Mouse (Mus musculus) cerebellum, adult 2 months (tissue): ENCODE measurements at regions not wholly inside any gene's neighbourhood (a gene's known extent, or its start where the extent isn't known, plus 50 kb on each side); places are given as distances from the start of the nearest gene placed in this dataset.

Experiments used
- DNase-seq, 2 experiments: peaks; one replicate each; pipeline ENCODE4 v3.0.0; 2021
- H3K27ac ChIP-seq: fragments of 200-500 bp; 2 replicates; pipeline ENCODE4 v1.5.1; 2012; ENCODE audit warnings: low read length, control low read depth, inconsistent platforms; ENCODE audit not compliant: insufficient read depth
- H3K27me3 ChIP-seq: fragments of 200-500 bp; 2 replicates; pipeline ENCODE4 v1.6.1; 2012; ENCODE audit warnings: inconsistent platforms, mild to moderate bottlenecking, low read length, moderate library complexity; ENCODE audit not compliant: control insufficient read depth, insufficient read depth
- H3K4me1 ChIP-seq: fragments of 200-500 bp; 2 replicates; pipeline ENCODE4 v1.6.1; 2011; ENCODE audit warnings: low read length; ENCODE audit not compliant: control insufficient read depth, insufficient read depth
- H3K4me3 ChIP-seq: fragments of 200-500 bp; replicated peaks from 2 replicates; pipeline ENCODE3; 2011; ENCODE audit warnings: mild to moderate bottlenecking, low read depth, low read length, control low read depth; ENCODE audit not compliant: insufficient read depth
- CTCF ChIP-seq: fragments of 200-500 bp; IDR thresholded peaks from 2 replicates; pipeline ENCODE4 v1.5.1; 2011; ENCODE audit warnings: low read depth, mild to moderate bottlenecking, control low read depth, low read length, moderate library complexity, borderline replicate concordance; ENCODE audit not compliant: insufficient read depth
- POLR2A ChIP-seq: fragments of 200-500 bp; IDR thresholded peaks from 2 replicates; pipeline ENCODE4 v1.6.1; 2011; ENCODE audit warnings: low read length, control low read depth, borderline replicate concordance; ENCODE audit not compliant: insufficient read depth
- WGBS: fragments of 180-500 bp; shearing (Covaris S2); methylation state at CpG from one replicate; pipeline ENCODE4 v1.1.7; 2018; 5-methylcytosine and 5-hydroxymethylcytosine counted together

- H3K27me3 ChIP-seq, result no peaks in the 10 kb centered on the region
- WGBS, result 81% methylated on average over 5 of the region's 5 CpGs
- no peak for DNase-seq
- H3K4me3 ChIP-seq, result no peak overlapping the region
- H3K4me1 ChIP-seq, result no peaks in the 10 kb centered on the region
- no peak overlapping the region for H3K27ac ChIP-seq
- TF ChIP-seq POLR2A, result no peak
- TF ChIP-seq CTCF, result no peak
Measured at GRCm38 (mm10) chr7:137522450-137522849, 85.0 kb downstream of the Glrx3 start.

- 77% methylated on average over 4 of the region's 4 CpGs for WGBS
- no peak overlapping the region for H3K4me3 ChIP-seq
- no peaks in the 10 kb centered on the region for H3K27me3 ChIP-seq
- DNase-seq, result no peak
- TF ChIP-seq CTCF, result no peak
- TF ChIP-seq POLR2A, result no peak
- H3K27ac ChIP-seq, result no peak overlapping the region
- no peaks in the 10 kb centered on the region for H3K4me1 ChIP-seq
Measured at GRCm38 (mm10) chr7:137533476-137533875, 96.1 kb downstream of the Glrx3 start.

- Histone ChIP-seq H3K4me1 (no peaks in the 10 kb centered on the region), H3K27ac (no peak overlapping the region), H3K4me3 (no peak overlapping the region), H3K27me3 (no peaks in the 10 kb centered on the region)
- no peak; the same call in 1 of the 2 replicates for TF ChIP-seq CTCF
- no peak for TF ChIP-seq POLR2A
- peak in 1 of 2 experiments; percentile 20 for DNase-seq
- 23% methylated on average over 2 of the region's 2 CpGs for WGBS
Measured at GRCm38 (mm10) chr7:137549991-137550390, 112.6 kb downstream of the Glrx3 start.

GRCm38 (mm10) chr7:137552551-137553198 lies 115.3 kb downstream of the Glrx3 start:
- Histone ChIP-seq H3K4me3 (no peak overlapping the region), H3K4me1 (no peaks in the 10 kb centered on the region), H3K27me3 (no peaks in the 10 kb centered on the region), H3K27ac (no peak overlapping the region)
- TF ChIP-seq CTCF (no peak), POLR2A (no peak)
- DNase-seq, result no peak
- 54% methylated on average over 5 of the region's 5 CpGs for WGBS

GRCm38 (mm10) chr7:137555481-137555880 lies 118.1 kb downstream of the Glrx3 start:
- DNase-seq, result no peak
- Histone ChIP-seq H3K4me1 (no peaks in the 10 kb centered on the region), H3K27me3 (no peaks in the 10 kb centered on the region), H3K27ac (no peak overlapping the region), H3K4me3 (no peak overlapping the region)
- TF ChIP-seq CTCF (no peak), POLR2A (no peak)
- 37% methylated on average over 2 of the region's 2 CpGs for WGBS

GRCm38 (mm10) chr7:137557439-137557838 lies 120.0 kb downstream of the Glrx3 start:
- Histone ChIP-seq H3K27me3 (no peaks in the 10 kb centered on the region), H3K4me1 (no peaks in the 10 kb centered on the region), H3K4me3 (no peak overlapping the region), H3K27ac (no peak overlapping the region)
- no peak for DNase-seq
- TF ChIP-seq CTCF (no peak), POLR2A (no peak)
- 98% methylated on average over 3 of the region's 3 CpGs for WGBS

- H3K4me3 ChIP-seq, result no peak overlapping the region
- no peak for TF ChIP-seq CTCF
- no peak for TF ChIP-seq POLR2A
- no peak for DNase-seq
- 36% methylated on average over 3 of the region's 3 CpGs for WGBS
- no peak overlapping the region for H3K27ac ChIP-seq
- H3K4me1 ChIP-seq, result no peaks in the 10 kb centered on the region
- H3K27me3 ChIP-seq, result no peaks in the 10 kb centered on the region
Measured at GRCm38 (mm10) chr7:137558871-137559270, 121.5 kb downstream of the Glrx3 start.

- H3K27me3 ChIP-seq, result no peaks in the 10 kb centered on the region
- no peak for DNase-seq
- WGBS, result 71% methylated on average over 2 of the region's 2 CpGs
- TF ChIP-seq CTCF (no peak), POLR2A (no peak)
- no peak overlapping the region for H3K4me3 ChIP-seq
- no peaks in the 10 kb centered on the region; the same call in 1 of the 2 replicates for H3K4me1 ChIP-seq
- H3K27ac ChIP-seq, result no peak overlapping the region
Measured at GRCm38 (mm10) chr7:137570199-137570598, 132.8 kb downstream of the Glrx3 start.

GRCm38 (mm10) chr7:137575491-137575890 lies 138.1 kb downstream of the Glrx3 start:
- 91% methylated on average over 3 of the region's 3 CpGs for WGBS

More at GRCm38 (mm10) chr7:137575491-137575890, 138.1 kb downstream of the Glrx3 start:
- DNase-seq, result no peak
- H3K27me3 ChIP-seq, result no peaks in the 10 kb centered on the region
- no peak overlapping the region for H3K27ac ChIP-seq
- H3K4me1 ChIP-seq, result no peaks in the 10 kb centered on the region
- H3K4me3 ChIP-seq, result no peak overlapping the region
- TF ChIP-seq CTCF (no peak), POLR2A (no peak)
